Mouse (Mus musculus) E14TG2a.4 (cell line): ENCODE measurements around the gene Prr12.

Experiments
- CTCF ChIP-seq: conservative IDR thresholded peaks from 2 replicates; pipeline ENCODE4 v1.5.1; 2014; ENCODE audit warnings: low read length
- NANOG ChIP-seq: IDR thresholded peaks from 2 replicates; pipeline ENCODE4 v1.6.1; 2014; ENCODE audit warnings: borderline replicate concordance, low read length, mixed read lengths

DNA sequence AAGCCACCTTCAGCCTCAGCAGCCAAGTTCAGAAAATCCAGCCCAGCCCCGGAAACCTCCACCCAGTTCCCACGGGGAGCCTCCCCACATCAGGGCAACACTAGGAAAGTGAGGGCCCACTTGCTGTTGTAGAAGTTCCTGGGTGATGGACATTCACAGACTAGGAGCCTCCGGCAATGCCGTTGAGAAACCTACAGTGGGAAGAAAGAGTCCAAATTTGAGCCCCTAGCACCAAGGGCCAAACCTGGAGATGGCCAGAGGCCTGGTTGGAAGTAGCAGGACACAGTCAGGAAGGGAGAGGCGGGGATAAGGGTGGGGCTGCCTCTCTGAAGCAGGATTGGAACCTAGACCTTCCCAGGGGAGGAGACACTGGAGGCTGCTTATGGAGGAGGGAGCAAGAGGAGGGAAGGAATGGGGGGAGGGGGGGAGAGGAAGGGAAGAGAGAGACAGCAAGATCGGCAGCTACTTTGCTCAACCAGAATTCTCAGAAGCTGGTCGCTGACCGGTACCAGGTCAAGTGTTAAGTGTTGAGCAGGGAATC lies 33.6 kb downstream of the Prr12 start:
- no peak for TF ChIP-seq CTCF
- no peak for TF ChIP-seq NANOG
